Mouse (Mus musculus) ZHBTc4 (cell line): ENCODE measurements at regions not wholly inside any gene's neighbourhood (a gene's known extent, or its start where the extent isn't known, plus 50 kb on each side); places are given as distances from the start of the nearest gene placed in this dataset.

Experiments
- DNase-seq: peaks from one replicate; pipeline ENCODE4 v3.0.0-alpha.2; 2011; ENCODE audit warnings: low read depth, low spot score

GRCm38 (mm10) chr3:128429706-128430105, 533.6 kb upstream of the Fam241a start:
- no peak for DNase-seq

DNA sequence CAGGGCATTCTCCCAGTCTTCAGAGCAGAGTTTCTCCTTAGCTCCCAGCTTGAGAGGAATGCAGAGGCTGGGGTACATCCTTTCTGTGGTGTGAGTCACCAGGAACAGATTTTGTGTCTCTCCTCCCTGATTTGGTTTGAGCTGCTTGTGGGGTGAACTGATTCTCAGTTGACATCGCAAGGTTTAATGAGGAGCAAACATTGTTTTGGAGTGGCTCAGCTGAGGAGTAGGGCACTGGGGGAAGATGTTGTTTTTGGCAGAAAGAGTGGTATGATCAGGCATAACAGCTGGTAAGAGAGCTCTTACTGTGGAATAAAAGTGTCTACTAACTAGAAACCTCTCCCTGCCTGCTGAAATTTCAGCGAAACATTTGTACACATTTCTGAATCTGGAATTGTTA, 519.4 kb upstream of the Fam241a start:
- DNase-seq, result no peak

DNA sequence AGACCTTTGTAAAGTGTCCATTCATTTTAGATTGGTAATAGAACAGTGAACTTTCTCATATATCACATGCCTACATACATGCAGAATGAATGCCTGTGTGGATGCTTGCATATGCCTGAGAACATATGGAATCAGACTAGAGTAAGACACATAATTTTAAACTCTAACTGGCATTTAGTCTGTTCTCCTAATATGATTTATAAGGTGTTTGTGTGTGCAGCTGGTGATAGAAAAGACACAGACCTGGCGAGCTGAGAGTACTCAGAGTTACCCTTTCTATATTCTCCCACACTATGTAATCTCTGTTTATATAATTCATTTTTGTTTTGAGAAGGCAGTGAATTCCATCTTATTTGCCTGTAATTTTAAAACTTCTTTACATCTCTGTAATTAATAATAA, 517.4 kb upstream of the Fam241a start:
- no peak for DNase-seq

DNA sequence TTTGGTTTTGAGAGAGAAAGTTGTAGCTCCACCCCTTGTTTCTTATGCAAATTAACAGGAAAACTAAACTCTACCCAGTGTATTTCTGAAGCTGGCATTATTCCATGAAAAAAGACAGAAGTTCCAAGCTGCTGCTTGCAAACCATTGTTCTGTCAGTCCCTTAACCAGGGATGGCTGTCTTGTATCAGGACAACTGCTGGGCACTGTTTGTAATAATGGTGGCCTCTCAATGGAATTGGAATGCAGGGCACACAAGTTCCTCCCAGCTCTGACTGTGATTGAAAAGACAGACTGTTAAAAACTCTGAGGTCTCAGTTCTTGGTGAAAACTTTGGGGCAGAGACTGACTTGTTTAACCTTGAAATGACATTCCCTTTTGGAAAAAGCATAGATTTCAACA, 516.0 kb upstream of the Fam241a start:
- DNase-seq, result no peak

GRCm38 (mm10) chr3:128394805-128395204, 498.7 kb upstream of the Fam241a start:
- DNase-seq, result no peak

- no peak for DNase-seq
Measured at GRCm38 (mm10) chr3:128380579-128380978, 484.5 kb upstream of the Fam241a start.

- no peak for DNase-seq
Measured at GRCm38 (mm10) chr3:128369521-128370127, 473.5 kb upstream of the Fam241a start.

GRCm38 (mm10) chr3:128362310-128362709, 466.2 kb upstream of the Fam241a start:
- DNase-seq, result no peak

DNA sequence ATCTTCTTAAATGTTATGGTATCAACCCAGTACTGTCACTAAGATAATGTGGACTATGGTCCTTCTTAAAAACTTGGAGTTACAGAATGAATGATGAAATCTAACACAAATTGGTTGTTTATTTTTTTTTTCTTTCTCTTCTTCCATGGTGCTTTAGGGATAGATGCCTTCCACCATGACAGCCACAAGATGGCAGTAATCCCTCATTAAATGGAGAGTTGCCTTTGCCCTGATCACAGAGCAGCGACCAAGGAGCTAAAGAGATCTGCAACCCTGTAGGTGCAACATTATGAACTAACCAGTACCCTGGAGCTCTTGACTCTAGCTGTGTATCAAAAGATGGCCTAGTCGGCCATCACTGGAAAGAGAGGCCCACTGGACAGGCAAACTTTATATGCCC, 453.0 kb upstream of the Fam241a start:
- peak; percentile 58 for DNase-seq

DNA sequence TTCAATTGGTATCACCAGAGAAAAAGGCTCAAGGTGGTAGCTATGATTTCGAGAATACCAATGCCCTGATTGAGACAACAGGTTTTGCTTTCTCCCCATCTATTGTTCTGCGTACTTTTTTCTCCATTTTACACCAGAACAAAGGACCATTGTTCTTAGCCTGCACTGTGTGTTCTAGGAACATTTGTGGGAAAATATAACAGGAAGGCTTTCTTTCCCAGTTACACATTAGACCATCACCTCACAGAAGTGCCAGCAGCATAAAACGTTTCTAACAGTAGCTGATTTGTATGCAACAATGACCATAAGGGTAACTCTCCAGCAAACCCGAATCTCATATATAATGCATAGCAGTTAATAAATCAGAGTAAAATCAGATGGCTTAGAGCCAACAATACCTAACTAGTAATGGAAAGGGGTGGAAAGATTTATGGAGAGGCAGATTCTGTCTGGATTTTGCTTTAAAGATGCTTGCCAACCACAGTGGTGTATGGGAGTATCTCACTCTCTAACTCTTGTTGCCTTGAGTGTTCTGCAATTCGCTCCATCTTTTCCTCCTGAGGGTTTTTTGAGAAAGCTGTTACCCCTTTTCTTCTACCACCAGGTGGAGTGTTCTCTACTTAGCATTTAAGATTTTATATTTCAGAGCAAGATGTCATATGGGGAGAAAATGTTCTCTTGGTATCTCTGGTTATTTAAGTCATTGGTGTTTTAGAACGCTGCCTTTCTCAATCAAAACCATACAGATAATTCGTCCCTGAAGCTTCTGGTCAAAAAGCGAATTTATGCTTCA, 451.9 kb upstream of the Fam241a start:
- DNase-seq, result no peak

- DNase-seq, result no peak
Measured at GRCm38 (mm10) chr3:128337508-128337907, 441.4 kb upstream of the Fam241a start.

GRCm38 (mm10) chr3:128337031-128337430, 440.9 kb upstream of the Fam241a start:
- peak; percentile 81 for DNase-seq

DNA sequence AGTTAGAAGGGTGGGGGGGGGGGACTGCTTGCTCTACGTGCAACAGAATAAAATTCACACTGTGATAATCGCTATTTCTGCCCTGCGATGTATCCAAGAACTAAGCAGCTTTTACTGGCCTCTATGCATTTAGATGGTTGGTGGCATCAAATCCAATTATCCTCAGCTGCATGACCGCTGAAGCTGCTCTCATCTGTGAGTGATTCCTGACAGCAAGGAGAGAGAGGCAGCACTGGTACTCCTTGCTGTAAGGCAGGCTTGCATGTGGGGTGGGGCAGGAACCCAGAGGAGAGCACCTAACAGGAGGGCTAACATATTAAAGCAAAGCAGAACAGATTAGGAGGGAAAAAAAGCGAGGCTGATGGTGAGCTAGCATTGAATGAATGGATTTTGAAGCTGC, 431.6 kb upstream of the Fam241a start:
- no peak for DNase-seq

GRCm38 (mm10) chr3:128301312-128301711, 405.2 kb upstream of the Fam241a start:
- DNase-seq, result no peak

DNA sequence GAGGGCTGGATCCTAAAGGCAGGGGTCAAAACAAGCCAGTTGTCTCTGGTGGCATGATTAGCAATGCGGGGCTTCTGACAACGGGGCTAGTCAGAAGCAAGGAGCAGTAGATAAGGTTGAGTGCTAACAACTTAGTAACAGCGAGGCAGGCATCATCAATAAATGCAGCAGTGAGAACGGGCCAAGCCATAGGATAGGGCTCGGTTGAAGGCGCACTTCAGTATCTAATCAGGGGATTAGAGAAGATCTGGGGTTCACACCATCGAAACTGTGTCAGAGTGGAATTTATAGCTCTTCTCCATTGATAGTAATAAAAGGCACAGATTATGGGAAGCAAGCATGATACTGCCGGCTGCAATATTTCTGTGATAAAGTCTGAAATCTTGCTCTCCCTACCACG, 402.0 kb upstream of the Fam241a start:
- DNase-seq, result no peak

DNA sequence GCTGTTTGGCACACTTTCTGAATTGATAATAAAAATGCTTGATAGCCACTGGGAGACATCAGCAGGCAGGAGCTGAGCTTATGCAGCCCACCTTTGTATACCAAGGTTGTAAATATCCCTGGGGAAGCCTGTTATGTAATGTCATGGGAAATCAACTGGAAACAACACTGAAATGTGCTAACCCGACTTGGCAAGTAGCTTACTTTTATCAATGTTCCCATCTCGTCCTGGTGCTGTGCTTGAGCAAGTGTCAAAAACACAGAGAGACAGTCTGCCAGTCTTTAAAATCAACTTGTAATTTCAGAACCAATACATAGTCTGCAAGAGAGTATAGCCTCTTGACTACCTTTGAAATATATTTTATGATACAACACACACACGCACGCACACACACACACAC, 391.7 kb upstream of the Fam241a start:
- DNase-seq, result no peak

DNA sequence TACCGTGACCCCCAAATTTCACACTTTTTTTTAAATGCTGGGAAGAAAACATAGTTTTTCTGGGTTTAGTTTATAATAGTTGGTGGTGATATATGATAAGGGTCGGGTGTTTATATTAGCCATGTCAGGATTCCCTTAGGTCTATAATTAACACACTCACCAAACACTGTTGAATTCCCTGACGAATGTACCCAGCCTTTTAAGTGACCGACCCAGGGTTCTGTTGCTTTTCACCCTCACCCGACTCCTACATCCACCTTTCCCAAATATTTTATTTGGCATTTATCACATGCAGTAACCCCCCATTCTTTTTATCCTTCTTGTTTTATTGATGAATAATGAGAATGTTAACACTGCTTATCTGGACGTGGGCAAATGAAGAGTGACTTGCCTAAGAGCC, 389.1 kb upstream of the Fam241a start:
- DNase-seq, result no peak

DNA sequence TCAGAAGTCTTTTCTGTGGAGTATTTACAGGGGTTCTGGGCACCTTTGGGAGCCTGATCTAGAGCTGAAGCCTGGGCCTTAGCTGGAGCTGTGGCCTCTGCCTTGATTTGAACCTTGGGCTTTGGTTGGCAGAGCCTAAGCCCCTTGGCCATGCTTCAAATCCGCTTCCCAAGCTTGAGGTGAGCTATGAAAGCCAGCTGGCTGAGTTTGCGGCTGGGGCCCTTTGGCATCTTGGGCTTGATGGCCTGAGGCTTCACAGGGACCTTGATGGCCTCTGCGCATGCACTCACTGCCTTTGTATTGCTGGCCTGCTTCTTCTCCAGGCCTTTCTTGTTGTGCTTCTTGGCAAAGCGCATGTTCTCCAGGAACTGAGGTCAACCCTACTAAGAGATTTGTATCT, 384.5 kb upstream of the Fam241a start:
- DNase-seq, result no peak

DNA sequence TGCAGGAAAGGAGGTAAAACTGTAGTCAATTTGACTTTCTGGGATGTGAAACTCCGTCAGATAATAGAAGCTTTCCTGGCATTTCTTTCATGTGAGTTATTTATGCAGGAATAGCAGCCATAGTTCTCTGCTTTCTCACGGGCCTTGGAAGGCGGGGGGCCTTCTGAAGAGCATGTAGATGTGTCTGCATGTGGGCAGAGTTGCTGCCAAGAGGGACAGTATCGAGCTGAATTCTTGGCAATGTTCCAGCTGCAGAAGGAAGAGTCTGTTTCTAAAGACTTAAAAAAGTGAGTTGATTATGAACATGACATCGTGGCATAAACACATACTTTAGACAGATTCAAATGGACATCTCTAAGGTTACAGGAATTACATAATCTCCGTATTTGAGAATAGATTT, 374.5 kb upstream of the Fam241a start:
- no peak for DNase-seq

GRCm38 (mm10) chr3:128261208-128261607, 365.1 kb upstream of the Fam241a start:
- no peak for DNase-seq

GRCm38 (mm10) chr3:128247816-128248215, 351.7 kb upstream of the Fam241a start:
- DNase-seq, result peak; percentile 55

GRCm38 (mm10) chr3:128239813-128240421, 343.8 kb upstream of the Fam241a start:
- DNase-seq, result no peak

- no peak for DNase-seq
Measured at GRCm38 (mm10) chr3:128230390-128230789, 334.3 kb upstream of the Fam241a start.
